Mouse (Mus musculus) adrenal gland, postnatal 10 days (tissue): ENCODE measurements at regions not wholly inside any gene's neighbourhood (a gene's known extent, or its start where the extent isn't known, plus 50 kb on each side); places are given as distances from the start of the nearest gene placed in this dataset.

Experiments used
- DNase-seq: peaks from one replicate; pipeline ENCODE4 v3.0.0; 2021; ENCODE audit warnings: mixed read lengths

- DNase-seq = no peak
Measured at GRCm38 (mm10) chr5:75248279-75248678, 96.2 kb downstream of the Pdgfra start.

GRCm38 (mm10) chr5:75249671-75250070, 97.6 kb downstream of the Pdgfra start:
- DNase-seq = no peak

GRCm38 (mm10) chr5:75253349-75253748, 101.3 kb downstream of the Pdgfra start:
- DNase-seq = peak; percentile 24

- no peak for DNase-seq
Measured at GRCm38 (mm10) chr5:75253830-75254229, 101.7 kb downstream of the Pdgfra start.

- DNase-seq = no peak
Measured at GRCm38 (mm10) chr5:75256186-75256585, 104.1 kb downstream of the Pdgfra start.

- DNase-seq = peak; percentile 58
Measured at GRCm38 (mm10) chr5:75257067-75257466, 105.0 kb downstream of the Pdgfra start.

- no peak for DNase-seq
Measured at GRCm38 (mm10) chr5:75260247-75260646, 108.2 kb downstream of the Pdgfra start.

DNA sequence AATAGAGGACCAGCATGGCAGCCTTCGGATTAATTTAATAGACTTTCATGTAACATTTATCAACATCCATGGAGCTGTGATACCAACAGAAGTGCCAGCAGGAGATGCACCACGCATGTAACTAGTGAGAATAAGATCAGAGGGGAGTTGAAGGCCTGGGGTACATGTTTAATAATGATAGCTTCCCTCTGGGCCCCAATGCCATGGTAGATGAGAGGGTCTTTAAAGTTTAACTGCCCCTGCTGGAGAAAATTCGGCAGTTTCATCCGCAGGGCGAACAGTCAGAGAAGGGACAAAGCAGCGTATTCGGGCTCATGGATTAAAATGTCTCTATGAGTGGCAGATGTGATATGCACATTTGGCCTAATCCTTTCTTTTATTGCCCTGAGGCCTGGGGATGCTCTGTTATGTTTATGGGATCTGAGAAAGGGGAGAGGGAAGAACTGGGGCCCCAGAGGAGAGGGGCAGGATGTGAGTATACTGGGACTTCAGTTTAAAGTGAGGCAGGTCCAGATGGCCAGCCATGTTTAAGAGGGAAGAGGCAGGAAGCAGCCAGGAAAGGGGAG, 114.1 kb downstream of the Pdgfra start:
- DNase-seq = no peak

DNA sequence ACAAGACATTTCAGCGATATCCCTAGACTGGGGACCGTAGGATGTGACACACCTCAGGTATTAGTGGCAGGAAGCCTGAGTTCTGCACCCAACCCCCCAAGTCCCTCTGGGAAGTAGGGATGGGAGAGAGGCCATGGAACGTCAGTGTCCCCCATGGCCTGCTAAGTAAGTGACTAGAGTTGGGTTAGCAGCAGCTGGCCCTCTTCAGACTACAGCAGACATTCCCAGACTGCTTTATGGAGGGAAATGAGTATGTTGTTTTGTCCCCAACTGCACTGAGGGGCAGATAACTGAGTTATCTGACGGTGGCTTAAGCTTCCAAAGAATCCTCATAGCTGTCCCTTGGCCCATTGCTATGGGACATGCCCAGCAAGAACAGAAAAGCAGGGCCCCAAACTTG, 114.8 kb downstream of the Pdgfra start:
- DNase-seq = no peak

DNA sequence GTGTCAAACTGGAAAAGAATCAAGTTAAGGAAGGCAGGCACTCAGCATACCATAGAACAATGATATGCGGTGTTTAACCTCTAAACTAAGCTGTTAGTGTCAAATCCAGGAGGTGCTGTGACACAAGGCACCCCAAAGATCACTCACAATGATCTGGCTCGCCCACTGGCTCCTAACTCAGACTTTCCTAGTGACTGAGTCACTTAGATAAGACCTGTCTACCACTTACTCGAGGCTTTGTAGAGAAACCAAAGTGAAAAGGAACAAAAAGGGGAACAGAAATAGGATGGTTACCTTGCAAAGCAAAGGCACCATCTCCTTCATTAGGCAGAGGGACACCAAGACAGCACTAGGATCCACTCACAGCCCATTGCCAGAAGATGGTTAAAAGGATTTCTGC, 115.7 kb downstream of the Pdgfra start:
- no peak for DNase-seq

DNA sequence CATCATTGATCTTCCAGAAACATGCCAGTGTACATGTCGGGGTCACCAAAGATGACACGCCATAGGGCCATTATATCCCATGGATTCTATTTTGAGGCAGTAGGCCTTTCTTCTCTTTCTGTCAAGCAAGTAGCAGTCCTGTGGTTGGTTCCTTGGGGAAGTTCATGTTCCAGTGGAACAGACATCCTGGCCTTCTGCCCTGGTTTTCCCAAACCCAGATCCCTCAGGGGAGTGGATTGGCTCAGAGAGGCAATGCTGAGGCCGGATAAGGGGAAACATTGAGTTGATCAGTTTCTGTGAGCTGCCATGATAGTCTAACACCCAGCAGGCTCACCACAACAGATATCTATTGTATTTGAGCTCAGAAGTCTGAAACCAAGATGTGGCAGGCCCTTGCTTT, 125.9 kb downstream of the Pdgfra start:
- DNase-seq = peak; percentile 63

GRCm38 (mm10) chr5:75279561-75280171, 127.6 kb downstream of the Pdgfra start:
- no peak for DNase-seq

DNA sequence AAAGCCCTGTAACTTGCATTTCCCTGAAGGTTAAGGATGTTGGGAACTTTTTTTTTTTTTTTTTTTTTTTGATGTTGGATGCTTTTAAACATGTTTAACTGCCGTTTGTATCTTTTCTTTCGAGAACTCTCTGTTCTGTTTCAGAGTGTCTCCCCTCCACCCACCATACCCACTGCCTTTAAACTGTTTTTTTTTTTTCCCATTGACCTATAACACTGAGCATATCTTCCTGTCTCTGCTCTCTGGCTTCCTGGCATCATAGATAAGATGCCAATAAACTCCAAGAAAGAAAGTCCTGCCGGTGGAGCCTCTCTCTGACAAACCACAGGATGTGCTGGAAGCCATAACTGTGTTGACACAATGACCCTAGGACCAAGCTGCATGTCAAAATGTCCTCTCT, 128.6 kb downstream of the Pdgfra start:
- no peak for DNase-seq

DNA sequence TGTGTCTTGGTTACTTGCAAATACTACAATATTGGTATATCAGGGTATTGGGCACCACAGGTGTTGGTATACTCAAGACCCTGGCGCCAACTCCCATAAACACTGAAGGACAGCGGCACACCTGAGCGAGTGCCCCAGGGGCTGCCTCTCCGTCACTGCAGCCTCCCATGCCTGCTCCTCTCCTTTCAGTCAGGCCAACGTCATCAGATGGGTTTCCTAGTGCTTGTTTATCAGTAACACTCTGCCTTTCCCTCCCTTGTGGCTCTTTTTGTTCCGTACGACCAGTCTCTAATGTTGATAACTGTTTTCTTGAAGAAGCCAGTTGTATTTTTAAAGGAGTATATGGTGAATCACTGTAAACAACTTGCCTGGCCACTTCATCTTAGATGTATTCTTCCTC, 129.4 kb downstream of the Pdgfra start:
- DNase-seq = no peak

GRCm38 (mm10) chr5:75282617-75283016, 130.5 kb downstream of the Pdgfra start:
- no peak for DNase-seq

DNA sequence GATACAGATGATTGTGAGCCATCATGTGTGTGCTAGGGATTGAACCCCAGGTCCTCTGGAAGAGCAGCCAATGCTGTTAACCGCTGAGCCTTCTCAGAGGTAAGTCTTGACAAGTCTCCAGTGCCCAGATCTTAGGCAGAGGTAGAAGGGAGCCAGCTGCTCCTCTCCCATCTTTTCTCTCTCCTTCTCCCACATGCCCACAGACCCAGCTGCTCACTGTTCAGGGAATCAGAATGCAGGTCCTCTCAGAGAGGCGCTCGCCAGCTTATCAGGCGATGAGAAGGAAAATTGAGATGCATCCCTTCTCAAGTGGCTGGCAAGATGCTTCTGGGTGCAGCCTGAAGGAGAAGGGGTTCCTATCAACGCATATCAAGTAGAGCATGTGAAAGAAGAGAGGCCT, 131.7 kb downstream of the Pdgfra start:
- DNase-seq = no peak

DNA sequence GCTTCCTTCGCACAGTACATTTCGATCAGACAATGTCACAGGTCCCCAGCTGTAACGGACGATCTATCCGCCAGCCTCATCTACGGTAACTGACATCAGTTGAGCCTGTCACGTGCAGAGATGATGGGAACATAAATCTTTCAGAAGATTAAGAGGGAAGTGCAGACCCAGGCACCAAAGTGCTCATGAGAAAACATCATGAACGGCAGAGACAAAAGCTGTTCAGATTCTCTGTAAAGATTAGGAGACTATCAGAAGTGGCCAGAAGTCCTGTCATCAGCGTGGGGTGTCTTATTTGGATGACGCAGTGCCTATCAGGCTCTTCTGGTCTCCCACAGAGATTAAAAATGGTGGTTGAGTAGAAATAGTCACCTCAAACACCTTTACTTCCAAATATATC, 133.9 kb downstream of the Pdgfra start:
- no peak for DNase-seq

DNA sequence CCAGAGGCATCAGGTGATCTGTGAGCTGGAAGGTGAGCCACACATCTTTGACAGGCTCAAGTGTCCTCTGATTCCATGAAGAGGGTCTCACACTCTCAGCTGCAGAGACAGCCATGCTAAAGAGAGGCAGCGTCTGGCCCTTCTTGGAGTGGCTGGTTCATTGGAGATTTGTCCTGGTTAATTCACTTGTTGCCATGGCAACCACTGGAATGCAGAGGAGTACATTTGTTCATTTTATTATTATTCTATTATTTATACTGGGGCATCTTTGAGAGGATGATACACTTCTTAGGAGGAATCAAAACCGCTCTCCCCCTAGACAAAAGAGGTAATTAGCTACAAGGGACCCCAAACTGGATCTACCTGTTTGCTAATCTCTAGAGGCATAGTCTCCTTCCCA, 143.6 kb downstream of the Pdgfra start:
- DNase-seq = no peak

- no peak for DNase-seq
Measured at GRCm38 (mm10) chr5:75312897-75313296, 160.8 kb downstream of the Pdgfra start.

DNA sequence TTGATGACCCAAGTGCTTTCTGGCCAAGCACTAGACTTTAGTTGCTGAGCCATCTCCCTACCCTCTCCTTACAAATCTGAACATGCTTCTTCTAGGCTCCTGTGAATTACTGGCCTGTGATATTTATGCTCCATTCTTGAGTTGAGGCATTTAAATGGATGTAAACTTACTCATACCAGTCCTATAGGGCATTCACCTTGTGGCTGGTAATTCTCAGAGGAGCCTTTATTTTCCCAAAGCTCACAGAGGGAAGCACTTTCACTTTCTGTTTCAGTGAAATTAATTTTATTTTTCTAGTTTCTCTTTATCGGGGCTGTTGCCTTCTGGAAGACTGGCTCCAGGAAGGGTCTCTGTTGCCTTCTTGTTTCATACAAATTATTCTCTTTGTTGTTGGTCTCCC, 163.9 kb downstream of the Pdgfra start:
- DNase-seq = no peak

DNA sequence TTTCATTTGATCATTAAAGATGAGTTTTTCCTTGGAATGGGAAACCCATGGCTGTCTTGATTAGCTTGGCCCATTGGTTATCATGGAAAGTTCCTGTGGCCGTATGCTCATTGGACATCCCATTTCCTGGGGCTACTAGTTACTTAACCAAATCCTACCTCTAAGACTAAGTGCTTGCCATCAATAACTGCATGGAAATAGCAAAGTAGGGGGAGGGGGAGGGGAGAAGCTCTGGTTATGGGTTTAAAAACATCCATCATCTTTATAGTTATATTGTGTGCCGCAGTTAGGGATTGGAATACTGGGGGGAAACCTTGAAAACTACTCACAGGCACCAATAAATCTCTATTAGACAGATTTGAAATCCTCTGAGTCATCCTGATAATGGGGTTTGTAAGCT, 168.4 kb downstream of the Pdgfra start:
- peak; percentile 9 for DNase-seq

- no peak for DNase-seq
Measured at GRCm38 (mm10) chr5:75334050-75334449, 182.0 kb downstream of the Pdgfra start.

GRCm38 (mm10) chr5:75336454-75336853, 184.4 kb downstream of the Pdgfra start:
- DNase-seq = no peak

DNA sequence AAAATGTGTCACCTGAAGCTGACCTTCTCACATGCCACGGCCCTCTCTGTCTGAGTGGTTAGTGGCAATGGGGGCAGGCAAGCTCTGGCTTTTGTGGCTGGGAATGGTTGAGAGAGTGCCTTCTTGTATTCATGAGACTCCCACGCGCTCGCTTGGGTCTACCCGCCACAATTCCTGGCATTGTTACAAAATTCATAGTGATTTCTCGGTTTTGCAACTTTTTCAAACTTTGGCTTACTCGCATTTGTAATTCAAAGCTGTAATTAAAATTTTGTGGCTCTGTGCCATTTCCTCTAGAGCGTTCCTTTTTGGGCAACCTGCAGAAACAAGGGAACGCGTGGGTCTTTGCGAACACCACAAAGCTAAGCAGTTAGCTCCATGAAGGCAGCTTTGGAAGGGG, 186.3 kb downstream of the Pdgfra start:
- no peak for DNase-seq

DNA sequence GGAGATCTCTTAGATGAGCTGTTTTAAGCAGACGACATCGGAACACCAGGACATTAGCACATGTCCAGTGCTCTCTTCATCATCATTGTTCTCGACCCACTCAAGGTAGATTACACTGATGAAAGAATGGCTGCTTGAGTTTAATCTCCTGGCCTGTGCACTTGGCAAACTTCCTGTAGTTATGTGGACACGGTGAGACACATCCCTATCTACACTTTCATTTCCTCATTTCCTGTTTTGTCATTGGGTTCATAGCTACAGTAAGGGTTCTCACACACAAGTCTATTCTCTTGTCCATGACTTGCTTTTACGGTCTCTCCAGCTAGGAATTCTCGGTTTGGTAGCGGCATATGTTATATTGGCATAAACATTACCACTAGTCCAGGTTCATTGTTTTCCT, 190.5 kb downstream of the Pdgfra start:
- DNase-seq = no peak
